Mouse (Mus musculus) liver, embryonic 13.5 days (tissue): ENCODE results near the gene Tnnt3. TPM values are rescaled to one million over a fixed set of nuclear protein-coding genes. Genes with fewer than 3 reads are reported as not detected.

Experiments
- ATAC-seq: fragments of 200-750 bp; cut with Nextera tagmentation; 2 replicates; pipeline ENCODE4 v1.8.0; 2017; ENCODE audit warnings: low read depth, mild to moderate bottlenecking, moderate number of reproducible peaks, moderate library complexity
- DNase-seq: peaks from one replicate; pipeline ENCODE4 v3.0.0; 2022
- H3K27ac ChIP-seq: fragments of 300-500 bp; sonication (generic); 2 replicates; pipeline ENCODE4 v1.5.1; 2015; ENCODE audit warnings: moderate library complexity, mild to moderate bottlenecking, inconsistent platforms
- H3K27me3 ChIP-seq: fragments of 300-500 bp; sonication (generic); 2 replicates; pipeline ENCODE4 v1.6.1; 2015; ENCODE audit warnings: mild to moderate bottlenecking, inconsistent platforms
- H3K36me3 ChIP-seq: fragments of 300-500 bp; sonication (generic); 2 replicates; pipeline ENCODE4 v1.6.1; 2015; ENCODE audit warnings: mild to moderate bottlenecking, inconsistent platforms
- H3K4me1 ChIP-seq: fragments of 300-500 bp; sonication (generic); replicated peaks from 2 replicates; pipeline ENCODE4 v1.6.1; 2015; ENCODE audit warnings: inconsistent platforms
- H3K4me2 ChIP-seq: fragments of 300-500 bp; sonication (generic); 2 replicates; pipeline ENCODE4 v1.6.1; 2015; ENCODE audit warnings: inconsistent platforms, mild to moderate bottlenecking, moderate library complexity
- H3K4me3 ChIP-seq: fragments of 300-500 bp; sonication (generic); replicated peaks from 2 replicates; pipeline ENCODE4 v1.5.1; 2015; ENCODE audit warnings: mild to moderate bottlenecking, inconsistent platforms
- H3K9ac ChIP-seq: fragments of 300-500 bp; sonication (generic); 2 replicates; pipeline ENCODE4 v1.6.1; 2015; ENCODE audit warnings: mild to moderate bottlenecking, inconsistent platforms
- H3K9me3 ChIP-seq: fragments of 300-500 bp; sonication (generic); replicated peaks from 2 replicates; pipeline ENCODE4 v1.6.1; 2016; ENCODE audit warnings: inconsistent platforms
- WGBS: fragments of 180-500 bp; shearing (Covaris S2); methylation state at CpG from one replicate; pipeline ENCODE4 v1.1.7; 2015; ENCODE audit not compliant: insufficient replicate concordance; 5-methylcytosine and 5-hydroxymethylcytosine counted together
- polyA plus RNA-seq: library from polyadenylated mRNA; unstranded; fragments of >200 nt; fragmentation: Nextera tagmentation; extraction: Ambion mirVana; gene quantifications from 2 replicates; pipeline ENCODE4 v1.2.1, GENCODE M21; 2015

Tnnt3 gene
- polyA plus RNA-seq, 1 experiment from 2014 or later = 2.6 TPM

DNA sequence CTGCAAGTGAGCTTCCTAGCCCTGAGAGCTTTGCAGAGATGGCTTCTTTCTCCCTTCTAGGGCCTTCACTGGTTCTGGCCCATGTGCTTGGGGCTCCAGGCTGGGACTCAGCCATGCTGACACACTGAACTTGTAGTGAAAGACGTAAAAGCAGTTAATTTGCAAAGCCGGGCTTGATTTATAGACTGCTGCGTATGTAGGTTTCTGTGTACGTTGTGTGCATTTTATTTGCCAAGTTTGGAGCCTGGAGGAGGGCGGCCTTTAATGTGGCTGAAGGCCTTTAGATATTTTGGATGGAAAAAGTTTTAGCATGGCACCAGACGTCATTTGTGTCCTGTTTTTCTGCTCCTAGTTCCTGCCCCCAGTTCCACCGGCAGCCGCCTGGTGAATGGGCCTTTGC is 41.2 kb downstream of the Tnnt3 start:
- H3K9ac ChIP-seq = no peak overlapping the region
- no peaks in the 10 kb centered on the region for H3K9me3 ChIP-seq
- DNase-seq (no peak), ATAC-seq (no peak)
- no peak overlapping the region for H3K4me2 ChIP-seq
- H3K27me3 ChIP-seq = no peaks in the 10 kb centered on the region
- no peak overlapping the region for H3K4me3 ChIP-seq
- peaks cover 71% of the 10 kb centered on the region for H3K4me1 ChIP-seq
- 78% methylated on average over 8 of the region's 8 CpGs for WGBS
- peak overlapping the region; percentile 68 for H3K27ac ChIP-seq
- H3K36me3 ChIP-seq = peaks cover 43% of the 10 kb centered on the region

DNA sequence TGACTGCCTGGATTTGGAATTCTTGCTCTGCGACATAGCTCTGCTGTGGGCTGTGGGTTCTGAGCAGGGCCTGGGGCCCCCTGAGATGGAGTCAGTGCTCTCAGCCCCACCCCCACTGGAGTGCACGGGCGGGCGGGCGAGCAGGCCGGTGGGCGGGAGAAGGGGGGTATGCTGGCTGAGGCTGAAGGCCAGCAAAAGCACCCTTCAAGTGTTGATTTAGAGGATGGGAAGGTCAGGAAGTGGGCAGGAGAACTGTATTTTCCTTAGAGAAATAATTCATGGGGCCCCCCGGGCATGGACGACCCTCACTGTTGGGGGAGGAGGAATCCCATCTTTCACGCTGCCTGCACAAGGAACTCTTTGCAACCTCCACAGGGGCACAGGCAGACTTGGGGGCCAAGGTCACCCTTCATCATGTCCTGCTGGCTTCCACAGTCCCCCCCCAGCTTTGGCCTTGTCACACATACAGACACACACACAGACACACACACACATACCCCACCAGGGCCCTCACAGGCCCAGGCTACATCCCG is 44.2 kb downstream of the Tnnt3 start:
- no peak for ATAC-seq
- DNase-seq = no peak
- Histone ChIP-seq H3K4me1 (peaks cover 54% of the 10 kb centered on the region), H3K4me3 (no peak overlapping the region), H3K9ac (no peak overlapping the region), H3K4me2 (no peak overlapping the region), H3K9me3 (no peaks in the 10 kb centered on the region), H3K27me3 (no peaks in the 10 kb centered on the region), H3K36me3 (peaks cover 24% of the 10 kb centered on the region), H3K27ac (peak overlapping the region; percentile 18; the same call in 1 of the 2 replicates)
- 58% methylated on average over 11 of the region's 11 CpGs for WGBS

GRCm38 (mm10) chr7:142545967-142546366 is 47.3 kb downstream of the Tnnt3 start:
- Histone ChIP-seq H3K9me3 (no peaks in the 10 kb centered on the region), H3K27ac (no peak overlapping the region), H3K4me3 (no peak overlapping the region), H3K4me2 (no peak overlapping the region), H3K36me3 (0 out of 2 replicates have a peak, but pooled peaks cover 6% of the 10 kb centered on the region), H3K9ac (no peak overlapping the region), H3K4me1 (peaks cover 26% of the 10 kb centered on the region), H3K27me3 (no peaks in the 10 kb centered on the region)
- no peak for DNase-seq
- ATAC-seq = no peak
- WGBS = 75% methylated on average over 7 of the region's 7 CpGs

GRCm38 (mm10) chr7:142547874-142548273 is 49.2 kb downstream of the Tnnt3 start:
- Histone ChIP-seq H3K27ac (no peak overlapping the region), H3K4me3 (no peak overlapping the region), H3K4me1 (peaks cover 21% of the 10 kb centered on the region), H3K27me3 (no peaks in the 10 kb centered on the region), H3K4me2 (no peak overlapping the region), H3K9ac (no peak overlapping the region), H3K36me3 (no peaks in the 10 kb centered on the region), H3K9me3 (no peaks in the 10 kb centered on the region)
- 52% methylated on average over 2 of the region's 2 CpGs for WGBS
- DNase-seq (no peak), ATAC-seq (no peak)

DNA sequence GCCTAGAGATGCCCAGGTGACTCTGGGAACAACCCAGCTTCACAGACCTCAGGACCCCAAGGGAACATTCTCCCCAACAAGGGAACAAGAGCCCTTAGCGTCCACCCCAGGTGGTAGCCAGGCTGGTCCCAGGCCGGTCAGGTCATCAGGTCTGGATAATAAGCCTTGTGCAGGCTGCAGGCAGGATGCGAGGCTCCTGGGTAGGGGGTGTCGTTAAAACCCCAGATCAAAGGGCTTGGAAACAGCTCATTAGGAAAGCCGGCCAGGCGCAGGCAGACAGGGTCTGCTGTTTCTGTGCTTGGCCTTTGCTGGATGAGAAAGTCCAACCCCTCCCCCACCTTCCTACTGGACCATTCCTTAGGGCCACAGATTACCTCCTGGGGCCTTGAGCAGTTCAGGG is 50.1 kb downstream of the Tnnt3 start:
- Histone ChIP-seq H3K4me3 (no peak overlapping the region), H3K4me2 (no peak overlapping the region), H3K9ac (no peak overlapping the region), H3K9me3 (no peaks in the 10 kb centered on the region), H3K27ac (no peak overlapping the region), H3K4me1 (peaks cover 24% of the 10 kb centered on the region), H3K27me3 (no peaks in the 10 kb centered on the region), H3K36me3 (no peaks in the 10 kb centered on the region)
- ATAC-seq (no peak), DNase-seq (no peak)
- WGBS = 73% methylated on average over 6 of the region's 6 CpGs

DNA sequence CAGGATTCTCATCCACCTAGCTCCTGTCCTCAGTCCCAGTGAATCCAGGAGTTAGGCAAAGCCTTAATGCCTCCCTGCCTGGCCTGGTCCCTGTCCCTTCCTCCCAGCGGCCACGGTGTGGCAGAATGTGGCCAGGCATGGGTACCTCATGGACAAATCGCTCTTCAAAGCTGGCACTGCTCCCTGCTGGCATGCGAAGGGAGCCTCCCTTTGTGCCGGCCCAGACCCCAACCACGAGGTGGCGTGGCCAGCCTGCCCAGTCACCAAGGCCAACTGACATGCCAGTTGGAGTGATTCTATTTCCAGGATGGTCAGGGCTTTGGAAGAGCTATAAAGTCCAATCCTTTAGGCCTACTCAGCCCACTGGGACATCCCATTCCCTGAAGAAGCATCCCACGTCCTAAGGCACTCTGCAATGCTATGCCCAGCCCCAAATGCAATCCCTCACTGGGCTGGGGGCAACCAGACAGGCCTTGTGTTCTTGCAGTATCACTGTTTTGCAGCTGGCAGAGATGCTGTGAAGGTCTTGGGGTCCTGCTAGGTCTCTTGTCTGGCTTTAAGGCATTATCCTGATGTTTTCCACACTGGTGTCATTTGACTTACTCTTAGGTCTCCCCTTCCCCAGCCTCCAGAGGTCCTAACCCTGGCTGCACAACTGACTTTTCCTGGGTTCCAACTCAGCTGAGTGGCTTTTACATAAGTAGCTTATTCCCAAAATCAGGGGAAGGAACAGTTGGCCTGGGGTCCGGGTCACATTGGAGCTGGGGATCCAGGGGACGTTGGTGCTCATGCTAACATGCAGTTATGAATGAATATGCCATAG is 51.5 kb downstream of the Tnnt3 start:
- Histone ChIP-seq H3K9ac (no peak overlapping the region), H3K36me3 (no peaks in the 10 kb centered on the region), H3K27ac (no peak overlapping the region), H3K4me1 (peaks cover 38% of the 10 kb centered on the region), H3K27me3 (no peaks in the 10 kb centered on the region), H3K4me3 (no peak overlapping the region), H3K9me3 (no peaks in the 10 kb centered on the region), H3K4me2 (no peak overlapping the region)
- ATAC-seq = no peak
- no peak for DNase-seq
- WGBS = 67% methylated on average over 10 of the region's 10 CpGs

DNA sequence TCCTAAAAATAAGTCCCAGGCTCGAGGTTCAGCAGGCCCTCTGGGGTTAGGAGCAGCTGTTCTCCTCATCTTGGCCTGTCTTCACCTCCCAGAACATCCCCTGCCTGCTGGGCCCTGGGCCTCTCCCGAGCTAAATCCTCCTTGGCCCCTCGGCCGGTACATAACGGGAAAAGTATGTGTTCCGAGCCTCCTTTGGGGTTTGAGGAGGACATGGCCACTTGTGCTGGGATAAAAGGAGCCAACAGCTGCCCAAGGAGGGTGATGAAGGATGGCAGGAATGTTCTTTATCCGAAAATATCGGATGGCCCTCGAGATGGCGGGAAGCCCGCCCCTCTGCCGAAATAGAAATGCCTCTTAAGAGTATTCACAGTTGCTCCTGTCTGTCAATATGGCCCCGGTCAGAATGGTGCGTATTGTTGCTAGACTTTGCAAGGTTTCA is 52.3 kb downstream of the Tnnt3 start:
- H3K9ac ChIP-seq = no peak overlapping the region
- ATAC-seq (no peak), DNase-seq (no peak)
- WGBS = 81% methylated on average over 14 of the region's 14 CpGs
- no peak overlapping the region for H3K4me2 ChIP-seq
- H3K36me3 ChIP-seq = no peaks in the 10 kb centered on the region
- no peak overlapping the region for H3K4me3 ChIP-seq
- H3K9me3 ChIP-seq = no peaks in the 10 kb centered on the region
- no peak overlapping the region for H3K27ac ChIP-seq
- H3K4me1 ChIP-seq = peaks cover 38% of the 10 kb centered on the region
- no peaks in the 10 kb centered on the region for H3K27me3 ChIP-seq

DNA sequence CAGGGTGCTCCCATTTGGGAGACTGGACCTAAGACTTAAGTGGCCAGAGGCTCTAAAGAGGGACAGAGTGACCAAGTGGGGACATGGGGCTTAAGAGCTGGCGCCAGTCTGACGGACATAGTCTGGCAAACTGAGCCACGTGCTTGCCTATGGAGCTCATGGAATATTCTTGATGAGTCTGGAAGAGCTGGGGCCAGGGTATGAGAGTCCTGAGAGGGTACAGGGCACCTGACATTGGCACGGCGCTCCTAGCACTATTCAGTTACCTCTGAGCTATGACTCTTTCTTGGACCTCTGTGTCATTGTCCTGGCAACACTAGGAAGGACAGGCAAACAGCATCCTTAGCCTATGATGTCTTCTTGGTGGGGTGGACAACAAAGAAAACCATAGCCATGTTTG is 53.1 kb downstream of the Tnnt3 start:
- peaks cover 43% of the 10 kb centered on the region for H3K4me1 ChIP-seq
- no peak overlapping the region for H3K4me3 ChIP-seq
- H3K36me3 ChIP-seq = no peaks in the 10 kb centered on the region
- H3K27me3 ChIP-seq = no peaks in the 10 kb centered on the region
- ATAC-seq = no peak
- DNase-seq = no peak
- H3K4me2 ChIP-seq = no peak overlapping the region
- 78% methylated on average over 5 of the region's 5 CpGs for WGBS
- H3K9ac ChIP-seq = no peak overlapping the region
- H3K9me3 ChIP-seq = no peaks in the 10 kb centered on the region
- H3K27ac ChIP-seq = no peak overlapping the region

- Histone ChIP-seq H3K4me3 (no peak overlapping the region), H3K27me3 (no peaks in the 10 kb centered on the region), H3K4me2 (no peak overlapping the region), H3K9ac (no peak overlapping the region), H3K27ac (peak overlapping the region; percentile 71), H3K36me3 (no peaks in the 10 kb centered on the region), H3K9me3 (no peaks in the 10 kb centered on the region), H3K4me1 (peaks cover 53% of the 10 kb centered on the region)
- peak; percentile 76 for ATAC-seq
- 28% methylated on average over 13 of the region's 13 CpGs for WGBS
- peak; percentile 36 for DNase-seq
Observed at GRCm38 (mm10) chr7:142552591-142553416, 54.2 kb downstream of the Tnnt3 start.

DNA sequence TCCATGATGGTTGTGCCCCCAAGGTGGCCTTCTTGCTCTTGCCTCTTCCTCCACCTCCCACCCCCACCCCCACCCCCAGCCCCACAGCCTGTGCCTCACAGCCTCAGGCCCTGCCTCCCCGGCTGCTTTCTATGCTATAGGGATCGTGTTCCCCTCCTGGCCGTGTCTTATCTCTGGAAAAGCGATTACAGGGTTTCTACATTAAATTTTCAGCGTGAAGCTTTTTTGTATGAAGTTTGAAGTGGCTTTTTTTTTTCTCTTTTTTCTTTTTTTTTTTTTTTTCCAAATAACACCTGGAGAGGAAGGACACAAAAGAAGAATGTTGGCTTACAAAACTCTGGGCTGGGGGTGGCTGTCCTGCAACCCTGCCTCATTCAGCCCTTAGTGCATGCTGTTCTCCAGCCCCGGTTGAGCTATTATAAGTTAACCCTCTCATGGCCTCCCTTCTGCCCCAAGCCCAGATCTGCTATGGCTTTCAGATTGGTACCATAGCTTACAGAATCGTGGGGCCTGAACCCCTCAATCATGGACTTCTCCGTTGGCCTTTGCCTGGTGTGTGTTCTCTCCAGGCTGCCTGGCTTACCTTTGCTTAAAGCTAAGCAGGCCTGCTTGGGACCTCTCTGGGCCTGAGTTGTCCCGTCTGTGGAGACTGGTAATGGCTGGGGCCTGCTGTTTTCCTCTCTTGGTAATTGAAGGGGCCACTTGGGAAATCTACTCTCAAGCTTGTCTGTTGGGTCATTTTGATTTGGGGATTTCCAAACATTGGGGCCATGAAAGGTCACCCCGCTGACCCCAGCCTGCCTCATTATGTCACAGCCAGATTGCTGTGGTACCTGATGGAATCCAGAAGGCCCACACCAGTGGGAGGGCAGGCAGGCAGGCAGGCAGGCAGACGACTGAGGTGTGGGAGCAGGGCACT is 55.0 kb downstream of the Tnnt3 start:
- no peak; the same call in 1 of the 2 replicates for ATAC-seq
- DNase-seq = no peak
- H3K27ac ChIP-seq = peak overlapping the region; percentile 76
- H3K9me3 ChIP-seq = no peaks in the 10 kb centered on the region
- 35% methylated on average over 11 of the region's 11 CpGs for WGBS
- H3K4me3 ChIP-seq = no peak overlapping the region
- no peaks in the 10 kb centered on the region for H3K27me3 ChIP-seq
- no peak overlapping the region; the same call in 1 of the 2 replicates for H3K9ac ChIP-seq
- no peak overlapping the region for H3K4me2 ChIP-seq
- H3K4me1 ChIP-seq = peaks cover 55% of the 10 kb centered on the region
- no peaks in the 10 kb centered on the region for H3K36me3 ChIP-seq
